Mouse (Mus musculus) cerebellum, postnatal 25 days (tissue): ENCODE results near the gene Cbx1.
A peak's percentile ranks its signal among the peaks of the same experiment; 100 is the strongest.

Experiments
- DNase-seq, 2 experiments: peaks; one replicate each; pipeline ENCODE4 v3.0.0; 2021; ENCODE audit warnings: mixed read lengths in 2 of 2

The Cbx1 gene

GRCm38 (mm10) chr11:96816979-96817378 lies 28.1 kb downstream of the Cbx1 start:
- DNase-seq: no peak

GRCm38 (mm10) chr11:96818128-96818710 lies 29.3 kb downstream of the Cbx1 start:
- DNase-seq: no peak

- no peak for DNase-seq
These were observed 33.0 kb downstream of the Cbx1 start for GRCm38 (mm10) chr11:96821956-96822355.

GRCm38 (mm10) chr11:96822675-96823470 lies 33.9 kb downstream of the Cbx1 start:
- DNase-seq: no peak

GRCm38 (mm10) chr11:96823471-96823837 lies 34.5 kb downstream of the Cbx1 start:
- peak in 1 of 2 experiments; percentile 53 for DNase-seq

GRCm38 (mm10) chr11:96823880-96824782 lies 35.2 kb downstream of the Cbx1 start:
- DNase-seq: peak; percentile 90 to 92

- peak; percentile 80 to 83 for DNase-seq
These were observed 36.0 kb downstream of the Cbx1 start for GRCm38 (mm10) chr11:96824783-96825495.

GRCm38 (mm10) chr11:96826481-96826880 lies 37.6 kb downstream of the Cbx1 start:
- DNase-seq: no peak

- DNase-seq: peak in 1 of 2 experiments; percentile 52
These were observed 38.2 kb downstream of the Cbx1 start for GRCm38 (mm10) chr11:96827062-96827581.

GRCm38 (mm10) chr11:96827917-96828316 lies 39.0 kb downstream of the Cbx1 start:
- no peak for DNase-seq

- no peak for DNase-seq
These were observed 40.0 kb downstream of the Cbx1 start for GRCm38 (mm10) chr11:96828881-96829280.

GRCm38 (mm10) chr11:96829403-96829812 lies 40.5 kb downstream of the Cbx1 start:
- DNase-seq: peak in 1 of 2 experiments; percentile 81

- peak; percentile 97 to 98 for DNase-seq
These were observed 41.0 kb downstream of the Cbx1 start, which contains the start of gene Nfe2l1 for GRCm38 (mm10) chr11:96829813-96830538. Gene Nfe2l1, minus strand, starts transcription at chr11:96829968.

- no peak for DNase-seq
These were observed 41.8 kb downstream of the Cbx1 start for GRCm38 (mm10) chr11:96830539-96831216.

GRCm38 (mm10) chr11:96831516-96831915 lies 42.6 kb downstream of the Cbx1 start:
- no peak for DNase-seq

- DNase-seq: no peak
These were observed 43.6 kb downstream of the Cbx1 start for GRCm38 (mm10) chr11:96832541-96832940.

- DNase-seq: no peak
These were observed 44.0 kb downstream of the Cbx1 start for GRCm38 (mm10) chr11:96832973-96833372.

- no peak for DNase-seq
These were observed 45.2 kb downstream of the Cbx1 start for GRCm38 (mm10) chr11:96834127-96834526.

GRCm38 (mm10) chr11:96837298-96837697 lies 48.4 kb downstream of the Cbx1 start:
- DNase-seq: peak in 1 of 2 experiments; percentile 37

- DNase-seq: no peak
These were observed 49.4 kb downstream of the Cbx1 start for GRCm38 (mm10) chr11:96838341-96838740.

- DNase-seq: no peak
These were observed 50.5 kb downstream of the Cbx1 start for GRCm38 (mm10) chr11:96839428-96839827.
